Mouse (Mus musculus): ENCODE results near the gene Scrn1. TPM values are rescaled to one million over a fixed set of nuclear protein-coding genes. Genes with fewer than 3 reads are reported as not detected.

Scrn1 gene
- polyA plus RNA-seq, 1 experiment: 7.4 TPM

- H3K27ac ChIP-seq (ENCODE audit: control insufficient read depth, insufficient read depth, low read depth, low read length): no peak overlapping the region
- TF ChIP-seq POLR2A (IDR thresholded peaks at IDR 0.05; ENCODE audit: control insufficient read depth, low read depth, low read length) (no peak), CTCF (IDR thresholded peaks at IDR 0.05; ENCODE audit: control insufficient read depth, insufficient read depth, insufficient replicate concordance, low read depth, low read length) (no peak)
- no peaks in the 10 kb centered on the region for H3K36me3 ChIP-seq (ENCODE audit: control insufficient read depth, insufficient read depth, low read length)
- H3K4me1 ChIP-seq (ENCODE audit: control insufficient read depth, insufficient read depth, low read length): no peaks in the 10 kb centered on the region
- no peak overlapping the region for H3K4me3 ChIP-seq (ENCODE audit: control insufficient read depth, low read depth, low read length)
- H3K27me3 ChIP-seq (ENCODE audit: control insufficient read depth, insufficient read depth, low read length): no peaks in the 10 kb centered on the region
Observed at GRCm38 (mm10) chr6:54494097-54494496, 72.2 kb downstream of the Scrn1 start.

- no peak for TF ChIP-seq POLR2A (IDR thresholded peaks at IDR 0.05; ENCODE audit: control insufficient read depth, low read depth, low read length)
- H3K36me3 ChIP-seq (ENCODE audit: control insufficient read depth, insufficient read depth, low read length): no peaks in the 10 kb centered on the region
- no peaks in the 10 kb centered on the region for H3K4me1 ChIP-seq (ENCODE audit: control insufficient read depth, insufficient read depth, low read length)
- H3K27ac ChIP-seq (ENCODE audit: control insufficient read depth, insufficient read depth, low read depth, low read length): no peak overlapping the region
- no peak overlapping the region for H3K4me3 ChIP-seq (ENCODE audit: control insufficient read depth, low read depth, low read length)
- H3K27me3 ChIP-seq (ENCODE audit: control insufficient read depth, insufficient read depth, low read length): no peaks in the 10 kb centered on the region
Observed at GRCm38 (mm10) chr6:54491074-54491473, 75.2 kb downstream of the Scrn1 start.

DNA sequence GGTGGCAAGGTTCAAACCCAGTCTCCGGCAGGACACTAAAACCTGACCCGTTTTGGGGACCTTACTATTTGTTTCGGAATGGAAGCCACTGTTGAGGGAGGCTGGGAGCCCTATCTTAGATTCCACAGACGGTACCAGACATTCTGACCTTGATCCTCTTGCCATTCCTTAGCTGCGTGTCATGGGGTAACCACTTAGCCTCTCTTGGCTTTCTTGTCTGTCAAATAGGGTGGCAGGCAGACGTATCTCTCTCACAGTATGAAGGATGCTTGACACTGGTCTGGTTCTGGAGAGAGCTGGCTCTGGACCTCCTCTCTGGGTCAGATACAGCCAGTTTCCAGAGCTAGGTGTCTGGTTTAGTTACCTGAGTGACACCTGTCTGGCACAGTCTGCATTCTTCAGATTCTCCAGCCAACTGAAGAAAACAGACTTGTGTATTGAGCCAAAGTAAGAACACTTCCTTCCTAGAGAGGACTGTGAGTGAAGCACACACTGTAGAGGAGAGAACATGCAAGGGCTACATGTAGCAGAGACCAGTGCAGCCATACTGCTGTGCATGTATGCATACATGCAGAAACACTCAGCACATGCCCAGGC, 80.2 kb downstream of the Scrn1 start:
- Histone ChIP-seq H3K36me3 (ENCODE audit: control insufficient read depth, insufficient read depth, low read length) (no peaks in the 10 kb centered on the region), H3K4me3 (ENCODE audit: control insufficient read depth, low read depth, low read length) (no peak overlapping the region; the same call in 1 of the 2 replicates), H3K4me1 (ENCODE audit: control insufficient read depth, insufficient read depth, low read length) (peaks cover 5% of the 10 kb centered on the region), H3K27me3 (ENCODE audit: control insufficient read depth, insufficient read depth, low read length) (no peaks in the 10 kb centered on the region), H3K27ac (ENCODE audit: control insufficient read depth, insufficient read depth, low read depth, low read length) (no peak overlapping the region)
- TF ChIP-seq CTCF (IDR thresholded peaks at IDR 0.05; ENCODE audit: control insufficient read depth, insufficient read depth, insufficient replicate concordance, low read depth, low read length) (no peak), POLR2A (IDR thresholded peaks at IDR 0.05; ENCODE audit: control insufficient read depth, low read depth, low read length) (no peak)

GRCm38 (mm10) chr6:54485435-54485901, 80.8 kb downstream of the Scrn1 start:
- Histone ChIP-seq H3K4me1 (ENCODE audit: control insufficient read depth, insufficient read depth, low read length) (peaks cover 5% of the 10 kb centered on the region), H3K36me3 (ENCODE audit: control insufficient read depth, insufficient read depth, low read length) (no peaks in the 10 kb centered on the region), H3K27ac (ENCODE audit: control insufficient read depth, insufficient read depth, low read depth, low read length) (no peak overlapping the region), H3K27me3 (ENCODE audit: control insufficient read depth, insufficient read depth, low read length) (no peaks in the 10 kb centered on the region), H3K4me3 (ENCODE audit: control insufficient read depth, low read depth, low read length) (no peak overlapping the region; the same call in 1 of the 2 replicates)
- no peak for TF ChIP-seq POLR2A (IDR thresholded peaks at IDR 0.05; ENCODE audit: control insufficient read depth, low read depth, low read length)
- no peak for TF ChIP-seq CTCF (IDR thresholded peaks at IDR 0.05; ENCODE audit: control insufficient read depth, insufficient read depth, insufficient replicate concordance, low read depth, low read length)

DNA sequence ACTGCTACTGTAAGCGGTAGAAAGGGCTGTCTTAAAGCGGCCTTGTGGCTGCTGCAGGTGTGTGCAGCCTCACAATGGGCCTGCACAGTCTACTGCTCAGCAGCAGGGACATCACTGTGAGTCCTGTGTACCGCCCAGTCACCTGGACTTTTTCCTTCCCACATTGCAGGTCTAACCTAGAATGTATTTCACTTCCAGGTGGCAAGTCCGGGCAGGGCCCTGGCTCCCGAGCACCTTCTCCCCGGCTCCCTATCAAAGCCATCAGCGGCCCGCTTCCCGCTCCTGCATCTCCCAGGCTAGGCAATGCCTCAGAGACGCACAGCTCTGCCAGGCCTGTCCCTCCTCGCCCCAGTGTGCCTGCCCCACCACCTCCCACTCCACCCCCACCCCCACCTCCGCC, 81.3 kb downstream of the Scrn1 start:
- Histone ChIP-seq H3K27ac (ENCODE audit: control insufficient read depth, insufficient read depth, low read depth, low read length) (no peak overlapping the region), H3K27me3 (ENCODE audit: control insufficient read depth, insufficient read depth, low read length) (no peaks in the 10 kb centered on the region)
- TF ChIP-seq CTCF (IDR thresholded peaks at IDR 0.05; ENCODE audit: control insufficient read depth, insufficient read depth, insufficient replicate concordance, low read depth, low read length): no peak
- no peak for TF ChIP-seq POLR2A (IDR thresholded peaks at IDR 0.05; ENCODE audit: control insufficient read depth, low read depth, low read length)

DNA sequence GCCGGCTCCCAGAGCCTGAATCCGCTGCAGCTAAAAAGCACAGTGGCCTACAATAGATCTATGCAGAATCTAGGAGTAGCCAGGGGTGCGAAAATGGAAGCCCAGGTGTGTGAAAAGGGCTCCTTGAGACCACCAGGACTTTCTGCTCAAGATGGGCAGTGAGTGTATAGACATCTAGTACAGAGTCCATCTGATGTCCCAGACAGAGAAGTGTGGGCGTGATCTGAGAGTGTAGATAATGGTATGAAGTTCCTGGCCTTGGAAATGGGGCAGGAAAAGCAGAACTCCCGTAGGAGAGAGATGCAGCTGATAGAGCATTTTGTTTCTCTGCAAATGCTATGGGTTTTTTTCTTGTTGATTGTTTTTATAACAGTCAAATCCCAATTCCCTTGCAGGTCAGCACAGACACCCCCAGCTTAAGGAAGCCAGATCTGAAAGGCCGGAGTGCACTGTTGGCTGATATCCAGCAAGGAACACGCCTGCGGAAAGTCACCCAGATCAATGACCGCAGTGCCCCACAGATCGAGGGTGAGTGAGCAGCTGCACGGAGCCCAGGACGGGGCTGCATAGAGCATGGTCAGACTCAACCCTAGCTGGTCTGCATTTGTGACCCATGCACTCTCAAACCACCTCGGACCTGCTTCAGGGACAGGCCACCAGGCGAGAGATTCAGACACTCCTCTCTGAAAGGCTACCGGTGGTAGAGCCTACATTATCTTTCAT, 84.7 kb downstream of the Scrn1 start:
- Histone ChIP-seq H3K4me1 (ENCODE audit: control insufficient read depth, insufficient read depth, low read length) (peaks cover 5% of the 10 kb centered on the region), H3K27me3 (ENCODE audit: control insufficient read depth, insufficient read depth, low read length) (no peaks in the 10 kb centered on the region), H3K36me3 (ENCODE audit: control insufficient read depth, insufficient read depth, low read length) (no peaks in the 10 kb centered on the region), H3K4me3 (ENCODE audit: control insufficient read depth, low read depth, low read length) (no peak overlapping the region), H3K27ac (ENCODE audit: control insufficient read depth, insufficient read depth, low read depth, low read length) (no peak overlapping the region)
- TF ChIP-seq CTCF (IDR thresholded peaks at IDR 0.05; ENCODE audit: control insufficient read depth, insufficient read depth, insufficient replicate concordance, low read depth, low read length) (no peak), POLR2A (IDR thresholded peaks at IDR 0.05; ENCODE audit: control insufficient read depth, low read depth, low read length) (no peak)

More for the DNA sequence above, 81.3 kb downstream of the Scrn1 start:
- Histone ChIP-seq H3K36me3 (ENCODE audit: control insufficient read depth, insufficient read depth, low read length) (no peaks in the 10 kb centered on the region), H3K4me3 (ENCODE audit: control insufficient read depth, low read depth, low read length) (no peak overlapping the region), H3K4me1 (ENCODE audit: control insufficient read depth, insufficient read depth, low read length) (peaks cover 5% of the 10 kb centered on the region)

- H3K27me3 ChIP-seq (ENCODE audit: control insufficient read depth, insufficient read depth, low read length): no peaks in the 10 kb centered on the region
- TF ChIP-seq POLR2A (IDR thresholded peaks at IDR 0.05; ENCODE audit: control insufficient read depth, low read depth, low read length): no peak
Observed at GRCm38 (mm10) chr6:54478646-54479324, 87.5 kb downstream of the Scrn1 start.

More at GRCm38 (mm10) chr6:54478646-54479324, 87.5 kb downstream of the Scrn1 start:
- no peak overlapping the region for H3K27ac ChIP-seq (ENCODE audit: control insufficient read depth, insufficient read depth, low read depth, low read length)
- no peaks in the 10 kb centered on the region for H3K36me3 ChIP-seq (ENCODE audit: control insufficient read depth, insufficient read depth, low read length)
- H3K4me3 ChIP-seq (ENCODE audit: control insufficient read depth, low read depth, low read length): no peak overlapping the region
- H3K4me1 ChIP-seq (ENCODE audit: control insufficient read depth, insufficient read depth, low read length): peaks cover 8% of the 10 kb centered on the region

All from testis, adult 2 months (tissue).